Mouse (Mus musculus): Measurements from ENCODE around the gene Vmn2r24. TPM values are rescaled to one million over a fixed set of nuclear protein-coding genes. Genes with fewer than 3 reads are reported as not detected.

Gene Vmn2r24
- total RNA-seq (2012; rRNA removed) (not detected in 2 replicates), total RNA-seq (2014; rRNA removed) (not detected in 2 replicates), polyA plus RNA-seq (2012; ENCODE audit: insufficient read length, low read depth) (0.03 and 0.06 TPM in 2 replicates)

DNA sequence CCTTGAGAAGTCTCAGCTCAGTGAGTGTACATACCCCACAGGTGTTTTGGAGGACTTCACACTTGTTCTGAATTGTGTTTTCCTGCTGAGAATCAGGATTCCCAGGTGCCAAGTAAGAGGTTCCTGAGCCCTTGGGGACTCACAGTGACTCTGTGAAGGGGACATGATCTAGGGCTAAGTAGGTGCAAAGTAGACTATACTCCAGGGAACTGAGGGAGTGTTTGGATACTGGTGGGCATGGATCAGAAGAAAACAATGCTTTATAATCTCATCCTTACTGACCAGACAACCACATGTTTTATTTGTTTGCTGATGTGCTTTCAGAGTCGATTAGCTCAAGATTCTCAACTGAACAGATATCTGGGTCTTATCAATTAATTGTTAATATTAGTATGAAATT is at the start of gene Vmn2r24:
Vmn2r24 (plus strand) TSS at position 301 of the 400 bp plus-strand sequence.
- DNase-seq (ENCODE audit: extremely low read depth): no peak
- dilution Hi-C loops (cut with MboI; ENCODE audit: extremely low pct_ligation_motif_present, extremely low pct_unique_long_range_greater_than_20kb, low sequenced_read_pairs) (no loop called here), in situ Hi-C loops (cut with MboI; ENCODE audit: low pct_ligation_motif_present, low pct_unique_long_range_greater_than_20kb, low sequenced_read_pairs) (no loop called here)
- Histone ChIP-seq H3K27ac (ENCODE audit: insufficient read depth, low read depth) (no peak within 1 kb of the TSS), H3K27me3 (replicated peaks) (peaks cover 31% of the 10 kb centered on the region), H3K79me2 (replicated peaks; ENCODE audit: control insufficient read depth, extremely low read depth, insufficient read depth, poor library complexity, severe bottlenecking) (no peaks in the 10 kb centered on the region), H3K9me3 (replicated peaks; ENCODE audit: low read length) (no peaks in the 10 kb centered on the region), H3K4me1 (ENCODE audit: control insufficient read depth in 1 of 2, insufficient read depth in 2 of 2) (no peaks in the 10 kb centered on the region), H3K4me3 (replicated peaks in 1 of 3; ENCODE audit: low read depth in 2 of 3, low read length in 2 of 3, poor library complexity in 1 of 3) (no peak within 1 kb of the TSS), H3K36me3 (replicated peaks in 1 of 2; ENCODE audit: control insufficient read depth in 1 of 2, insufficient read depth in 1 of 2, low read length in 1 of 2) (no peaks in the 10 kb centered on the region), H3K4me2 (ENCODE audit: insufficient read depth, low read depth, poor library complexity, severe bottlenecking) (no peak within 1 kb of the TSS), H3K9ac (ENCODE audit: insufficient read depth, low read depth) (no peak within 1 kb of the TSS)
- TF ChIP-seq MYC (IDR thresholded peaks at IDR 0.05; ENCODE audit: low read depth, low read length): no peak
- TF ChIP-seq ZC3H11A (IDR thresholded peaks at IDR 0.05; ENCODE audit: low read depth, low read length): no peak
- TF ChIP-seq CTCF (conservative IDR thresholded peaks at IDR 0.05 in 1 of 2, IDR thresholded peaks at IDR 0.05 in 1 of 2; ENCODE audit: low read depth in 2 of 2, low read length in 2 of 2): no peak
- TF ChIP-seq RAD21 (IDR thresholded peaks at IDR 0.05; ENCODE audit: low read depth, low read length): no peak
- no peak for TF ChIP-seq SMC3 (IDR thresholded peaks at IDR 0.05; ENCODE audit: low read depth, low read length)
- TF ChIP-seq CHD1 (IDR thresholded peaks at IDR 0.05; ENCODE audit: low read depth, low read length): no peak
- TF ChIP-seq TCF12 (IDR thresholded peaks at IDR 0.05; ENCODE audit: low read depth, low read length): no peak
- TF ChIP-seq EP300 (IDR thresholded peaks at IDR 0.05; ENCODE audit: low read length): no peak
- no peak for TF ChIP-seq MAZ (IDR thresholded peaks at IDR 0.05; ENCODE audit: low read depth, low read length)
- TF ChIP-seq JUND (conservative IDR thresholded peaks at IDR 0.05; ENCODE audit: low read depth, low read length): no peak
- no peak for TF ChIP-seq BHLHE40 (IDR thresholded peaks at IDR 0.05; ENCODE audit: low read depth, low read length)
- TF ChIP-seq NELFE (IDR thresholded peaks at IDR 0.05; ENCODE audit: low read depth, low read length): no peak

- Histone ChIP-seq H3K4me3 (replicated peaks in 1 of 3; ENCODE audit: low read depth in 2 of 3, low read length in 2 of 3, poor library complexity in 1 of 3) (no peak overlapping the region), H3K79me2 (replicated peaks; ENCODE audit: control insufficient read depth, extremely low read depth, insufficient read depth, poor library complexity, severe bottlenecking) (no peaks in the 10 kb centered on the region), H3K36me3 (replicated peaks in 1 of 2; ENCODE audit: control insufficient read depth in 1 of 2, insufficient read depth in 1 of 2, low read length in 1 of 2) (no peaks in the 10 kb centered on the region), H3K9ac (ENCODE audit: insufficient read depth, low read depth) (no peak overlapping the region), H3K9me3 (replicated peaks; ENCODE audit: low read length) (no peaks in the 10 kb centered on the region), H3K27ac (ENCODE audit: insufficient read depth, low read depth) (no peak overlapping the region), H3K4me2 (ENCODE audit: insufficient read depth, low read depth, poor library complexity, severe bottlenecking) (no peak overlapping the region), H3K27me3 (replicated peaks) (peaks cover 13% of the 10 kb centered on the region), H3K4me1 (ENCODE audit: control insufficient read depth in 1 of 2, insufficient read depth in 2 of 2) (no peaks in the 10 kb centered on the region)
- no peak for DNase-seq (ENCODE audit: extremely low read depth)
- TF ChIP-seq ZNF384 (IDR thresholded peaks at IDR 0.05; ENCODE audit: low read depth, low read length) (no peak), TBP (conservative IDR thresholded peaks at IDR 0.05; ENCODE audit: low read depth, low read length) (no peak), MYC (IDR thresholded peaks at IDR 0.05; ENCODE audit: low read depth, low read length) (no peak), CHD1 (IDR thresholded peaks at IDR 0.05; ENCODE audit: low read depth, low read length) (no peak), E2F4 (IDR thresholded peaks at IDR 0.05; ENCODE audit: insufficient replicate concordance, low read depth, low read length) (no peak), NELFE (IDR thresholded peaks at IDR 0.05; ENCODE audit: low read depth, low read length) (no peak), PAX5 (IDR thresholded peaks at IDR 0.05; ENCODE audit: low read length) (no peak), JUN (IDR thresholded peaks at IDR 0.05; ENCODE audit: insufficient read depth, low read depth, low read length) (no peak), MAX (IDR thresholded peaks at IDR 0.05; ENCODE audit: low read length) (no peak), MAZ (IDR thresholded peaks at IDR 0.05; ENCODE audit: low read depth, low read length) (no peak), ZMIZ1 (IDR thresholded peaks at IDR 0.05; ENCODE audit: low read depth, low read length) (no peak)
- dilution Hi-C loops (cut with MboI; ENCODE audit: extremely low pct_ligation_motif_present, extremely low pct_unique_long_range_greater_than_20kb, low sequenced_read_pairs): no loop called here
- in situ Hi-C loops (cut with MboI; ENCODE audit: low pct_ligation_motif_present, low pct_unique_long_range_greater_than_20kb, low sequenced_read_pairs): no loop called here
These were observed 8.6 kb upstream of the Vmn2r24 start for GRCm38 (mm10) chr6:123770031-123770430.
